Mouse (Mus musculus): Measurements from ENCODE around the gene Vezt. TPM values are rescaled to one million over a fixed set of nuclear protein-coding genes. Genes with fewer than 3 reads are reported as not detected.

Vezt gene
- total and polyA plus RNA-seq, 3 experiments: 9.5 to 13.5 TPM; not detected in 1

DNA sequence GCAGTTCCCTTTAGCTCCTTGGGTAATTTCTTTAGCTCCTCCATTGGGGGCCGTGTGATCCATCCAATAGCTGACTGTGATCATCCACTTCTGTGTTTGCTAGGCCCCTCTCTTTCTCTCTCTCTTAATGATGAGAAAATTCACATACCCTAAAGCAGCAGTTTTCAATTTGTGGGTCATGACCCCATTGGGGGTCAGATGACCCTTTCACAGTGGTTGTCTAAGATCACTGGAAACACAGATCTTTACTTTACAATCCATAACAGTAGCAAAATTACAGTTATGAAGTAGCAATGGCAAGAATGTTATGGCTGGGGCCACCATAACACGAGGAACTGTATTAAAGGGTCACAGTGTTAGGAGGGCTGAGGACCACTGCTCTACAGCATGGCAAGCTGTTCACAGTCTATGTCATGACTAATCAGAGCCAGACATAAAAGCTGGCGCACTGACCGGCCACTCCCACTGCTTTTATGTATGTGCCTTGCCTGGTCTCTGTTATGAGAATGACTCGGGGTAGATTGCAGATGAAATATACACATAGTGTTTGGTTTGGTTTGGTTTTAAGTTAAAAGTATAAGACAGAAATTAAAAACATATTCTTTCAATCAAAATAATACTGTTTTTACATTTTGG, 125.7 kb downstream of the Vezt start:
- TF ChIP-seq MAX (IDR thresholded peaks at IDR 0.05; ENCODE audit: low read length) (0 out of 2 replicates have a peak, but pooled peaks have one; percentile 21), RAD21 (IDR thresholded peaks at IDR 0.05; ENCODE audit: low read depth, low read length) (no peak), UBTF (IDR thresholded peaks at IDR 0.05; ENCODE audit: borderline replicate concordance, insufficient read depth, low read depth, low read length) (no peak), POLR2A (IDR thresholded peaks at IDR 0.05; ENCODE audit: control insufficient read depth in 1 of 2, insufficient read depth in 1 of 2, low read depth in 1 of 2, low read length in 2 of 2, poor library complexity in 1 of 2) (no peak), NELFE (IDR thresholded peaks at IDR 0.05; ENCODE audit: low read depth, low read length) (no peak), CHD1 (IDR thresholded peaks at IDR 0.05; ENCODE audit: low read depth, low read length) (no peak), TAL1 (IDR thresholded peaks at IDR 0.05; ENCODE audit: low read length) (peak; percentile 27; the same call in 1 of the 2 replicates), MXI1 (IDR thresholded peaks at IDR 0.05; ENCODE audit: low read depth, low read length) (0 out of 2 replicates have a peak, but pooled peaks have one; percentile 25), ZMIZ1 (IDR thresholded peaks at IDR 0.05; ENCODE audit: low read depth, low read length) (no peak), EP300 (IDR thresholded peaks at IDR 0.05; ENCODE audit: low read depth in 1 of 2, low read length in 2 of 2) (peak in 1 of 2 experiments; percentile 23; a peak in 1 of 4 replicates), MYB (IDR thresholded peaks at IDR 0.05; ENCODE audit: low read depth, low read length) (no peak), USF1 (IDR thresholded peaks at IDR 0.05; ENCODE audit: low read depth, low read length) (no peak), ETS1 (IDR thresholded peaks at IDR 0.05; ENCODE audit: low read depth, low read length) (0 out of 2 replicates have a peak, but pooled peaks have one; percentile 35), SMC3 (IDR thresholded peaks at IDR 0.05; ENCODE audit: low read depth, low read length) (no peak), MYC (IDR thresholded peaks at IDR 0.05; ENCODE audit: low read depth, low read length) (0 out of 2 replicates have a peak, but pooled peaks have one; percentile 19), KAT2A (conservative IDR thresholded peaks at IDR 0.05; ENCODE audit: low read depth, low read length) (no peak)
- Histone ChIP-seq H3K36me3 (ENCODE audit: control insufficient read depth in 1 of 2, insufficient read depth in 2 of 2, low read length in 2 of 2) (peaks cover 0 to 37% of the 10 kb centered on the region in 2 experiments; a peak in 2 of 4 replicates), H3K9me3 (replicated peaks; ENCODE audit: insufficient read depth, low read length) (no peaks in the 10 kb centered on the region), H3K27ac (ENCODE audit: control insufficient read depth, low read depth, low read length) (peak overlapping the region; percentile 88), H3K4me3 (ENCODE audit: control insufficient read depth in 1 of 2, insufficient read depth in 1 of 2, low read depth in 2 of 2, low read length in 2 of 2) (no peak overlapping the region; a peak in 1 of 4 replicates), H3K4me1 (ENCODE audit: control insufficient read depth in 1 of 2, insufficient read depth in 2 of 2, low read length in 2 of 2) (peaks cover 22 to 37% of the 10 kb centered on the region in 2 experiments), H3K79me2 (ENCODE audit: control insufficient read depth, insufficient read depth, low read length, poor library complexity) (no peaks in the 10 kb centered on the region; the same call in 1 of the 2 replicates), H3K27me3 (ENCODE audit: control insufficient read depth in 1 of 2, insufficient read depth in 2 of 2, low read length in 2 of 2) (no peaks in the 10 kb centered on the region), H3K9ac (ENCODE audit: control insufficient read depth, low read depth, low read length, poor library complexity, severe bottlenecking) (peak overlapping the region; percentile 71)
- peak; percentile 82 for DNase-seq (ENCODE audit: low read depth, low spot score)

DNA sequence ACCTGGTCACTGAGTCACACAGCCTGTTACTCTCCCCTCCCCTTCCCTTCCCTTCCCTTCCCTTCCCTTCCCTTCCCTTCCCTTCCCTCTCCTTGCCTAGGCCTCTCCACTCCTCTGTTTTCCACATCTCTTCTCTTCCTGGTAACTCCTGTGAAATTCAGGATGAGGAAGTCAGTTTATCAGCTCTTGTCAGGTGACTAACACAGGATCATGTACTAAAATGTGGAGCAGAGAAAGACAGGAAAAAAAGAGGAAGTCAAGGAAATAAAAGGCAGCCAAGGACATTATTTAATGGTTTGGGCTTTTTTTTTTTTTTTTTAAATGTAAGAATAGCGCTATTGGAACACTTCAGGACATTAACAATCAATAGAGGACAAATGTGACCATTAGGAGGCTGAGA, 126.6 kb downstream of the Vezt start:
- Histone ChIP-seq H3K79me2 (ENCODE audit: control insufficient read depth, insufficient read depth, low read length, poor library complexity) (no peaks in the 10 kb centered on the region; the same call in 1 of the 2 replicates), H3K9ac (ENCODE audit: control insufficient read depth, low read depth, low read length, poor library complexity, severe bottlenecking) (peak overlapping the region; percentile 59), H3K27ac (ENCODE audit: control insufficient read depth, low read depth, low read length) (peak overlapping the region; percentile 94), H3K4me1 (ENCODE audit: control insufficient read depth in 1 of 2, insufficient read depth in 2 of 2, low read length in 2 of 2) (peaks cover 22 to 34% of the 10 kb centered on the region in 2 experiments), H3K27me3 (ENCODE audit: control insufficient read depth in 1 of 2, insufficient read depth in 2 of 2, low read length in 2 of 2) (no peaks in the 10 kb centered on the region), H3K36me3 (ENCODE audit: control insufficient read depth in 1 of 2, insufficient read depth in 2 of 2, low read length in 2 of 2) (peaks cover 0 to 37% of the 10 kb centered on the region in 2 experiments; a peak in 2 of 4 replicates), H3K4me3 (ENCODE audit: control insufficient read depth in 1 of 2, insufficient read depth in 1 of 2, low read depth in 2 of 2, low read length in 2 of 2) (no peak overlapping the region), H3K9me3 (replicated peaks; ENCODE audit: insufficient read depth, low read length) (no peaks in the 10 kb centered on the region)
- peak; percentile 82 for DNase-seq (ENCODE audit: low read depth, low spot score)
- TF ChIP-seq RCOR1 (IDR thresholded peaks at IDR 0.05; ENCODE audit: low read depth, low read length) (no peak), ZNF384 (IDR thresholded peaks at IDR 0.05; ENCODE audit: low read depth, low read length) (peak; percentile 84), TBP (IDR thresholded peaks at IDR 0.05; ENCODE audit: low read depth, low read length) (no peak), MYB (IDR thresholded peaks at IDR 0.05; ENCODE audit: low read depth, low read length) (no peak), POLR2AphosphoS5 (IDR thresholded peaks at IDR 0.05; ENCODE audit: borderline replicate concordance, low read depth, low read length) (no peak), MXI1 (IDR thresholded peaks at IDR 0.05; ENCODE audit: low read depth, low read length) (no peak), ZC3H11A (IDR thresholded peaks at IDR 0.05; ENCODE audit: low read depth, low read length) (no peak), E2F4 (IDR thresholded peaks at IDR 0.05; ENCODE audit: borderline replicate concordance, low read depth, low read length) (peak; percentile 48; the same call in 1 of the 2 replicates), HCFC1 (IDR thresholded peaks at IDR 0.05; ENCODE audit: low read depth, low read length) (no peak), USF1 (IDR thresholded peaks at IDR 0.05; ENCODE audit: low read depth, low read length) (peak; percentile 73), MAFK (IDR thresholded peaks at IDR 0.05; ENCODE audit: borderline replicate concordance, low read depth, low read length) (no peak), ELF1 (IDR thresholded peaks at IDR 0.05; ENCODE audit: low read depth, low read length) (no peak), SIN3A (IDR thresholded peaks at IDR 0.05; ENCODE audit: low read length) (no peak), ETS1 (IDR thresholded peaks at IDR 0.05; ENCODE audit: low read depth, low read length) (peak; percentile 66), NELFE (IDR thresholded peaks at IDR 0.05; ENCODE audit: low read depth, low read length) (no peak), GATA1 (IDR thresholded peaks at IDR 0.05; ENCODE audit: low read depth, low read length) (peak; percentile 58), SMC3 (IDR thresholded peaks at IDR 0.05; ENCODE audit: low read depth, low read length) (no peak), GABPA (IDR thresholded peaks at IDR 0.05; ENCODE audit: low read depth, low read length) (no peak), BHLHE40 (IDR thresholded peaks at IDR 0.05; ENCODE audit: borderline replicate concordance, low read depth, low read length) (peak; percentile 55; the same call in 1 of the 2 replicates), JUND (IDR thresholded peaks at IDR 0.05; ENCODE audit: low read depth, low read length) (no peak)
